Mouse (Mus musculus) midbrain, embryonic 15.5 days (tissue): Measurements from ENCODE around the gene Gm21746. TPM values are rescaled to one million over a fixed set of nuclear protein-coding genes. Genes with fewer than 3 reads are reported as not detected.
"Not testable (repeated sequence)": the region's sequence is repeated elsewhere in the genome, so short reads cannot be mapped to it uniquely, and the experiment has no call there.

Source experiments
- ATAC-seq: fragments of 200-750 bp; cut with Nextera tagmentation; replicated peaks from 2 replicates; pipeline ENCODE4 v1.8.0; 2017; ENCODE audit warnings: moderate TSS enrichment
- H3K27ac ChIP-seq: fragments of 300-500 bp; sonication (generic); 2 replicates; pipeline ENCODE4 v1.5.1; 2015; ENCODE audit warnings: mild to moderate bottlenecking, inconsistent platforms
- H3K27me3 ChIP-seq: fragments of 300-500 bp; sonication (generic); replicated peaks from 2 replicates; pipeline ENCODE4 v1.6.1; 2015; ENCODE audit warnings: inconsistent platforms
- H3K36me3 ChIP-seq: fragments of 300-500 bp; sonication (generic); replicated peaks from 2 replicates; pipeline ENCODE4 v1.6.1; 2015; ENCODE audit warnings: inconsistent platforms
- H3K4me1 ChIP-seq: fragments of 300-500 bp; sonication (generic); 2 replicates; pipeline ENCODE4 v1.6.1; 2015; ENCODE audit warnings: inconsistent platforms
- H3K4me2 ChIP-seq: fragments of 300-500 bp; sonication (generic); 2 replicates; pipeline ENCODE4 v1.6.1; 2015; ENCODE audit warnings: inconsistent platforms, mild to moderate bottlenecking, moderate library complexity
- H3K4me3 ChIP-seq: fragments of 300-500 bp; sonication (generic); 2 replicates; pipeline ENCODE4 v1.5.1; 2015; ENCODE audit warnings: mild to moderate bottlenecking, inconsistent platforms
- H3K9ac ChIP-seq: fragments of 300-500 bp; sonication (generic); 2 replicates; pipeline ENCODE4 v1.6.1; 2015; ENCODE audit warnings: mild to moderate bottlenecking, inconsistent platforms
- H3K9me3 ChIP-seq: fragments of 300-500 bp; sonication (generic); 2 replicates; pipeline ENCODE4 v1.6.1; 2016; ENCODE audit warnings: inconsistent platforms
- WGBS: fragments of 180-500 bp; shearing (Covaris S2); methylation state at CpG from one replicate; pipeline ENCODE4 v1.1.7; 2015; ENCODE audit warnings: mixed read lengths; 5-methylcytosine and 5-hydroxymethylcytosine counted together
- polyA plus RNA-seq: library from polyadenylated mRNA; unstranded; fragments of >200 nt; fragmentation: Nextera tagmentation; extraction: Ambion mirVana; gene quantifications from 2 replicates; pipeline ENCODE4 v1.2.1, GENCODE M21; 2015

Gene Gm21746
- not detected in 2 replicates for polyA plus RNA-seq

- H3K27ac ChIP-seq, H3K4me3 ChIP-seq, H3K27me3 ChIP-seq, ATAC-seq, H3K36me3 ChIP-seq, H3K9me3 ChIP-seq, H3K4me1 ChIP-seq, H3K4me2 ChIP-seq, H3K9ac ChIP-seq: not testable (repeated sequence)
- WGBS, result 73% methylated on average over 2 of the region's 3 CpGs
These were observed at the start of gene Gm21746 for GRCm38 (mm10) chrY:6237895-6238294. Gene Gm21746, minus strand, starts transcription at chrY:6237995.

GRCm38 (mm10) chrY:6266798-6267197 lies 29.0 kb upstream of the Gm21746 start, which contains the start of gene Gm20873:
Gene Gm20873, plus strand, starts transcription at chrY:6267098.
- H3K27me3 ChIP-seq, ATAC-seq, H3K9ac ChIP-seq, H3K4me2 ChIP-seq, H3K4me1 ChIP-seq, H3K27ac ChIP-seq, H3K36me3 ChIP-seq, H3K9me3 ChIP-seq, H3K4me3 ChIP-seq: not testable (repeated sequence)

Other genes starting within 250 kb of the Gm21746 start
- not detected in 2 replicates for gene Gm20873, start 29.1 kb upstream of the Gm21746 start, polyA plus RNA-seq